Mouse (Mus musculus) heart, embryonic 16.5 days (tissue): ENCODE results near the gene Hoxa13. TPM values are rescaled to one million over a fixed set of nuclear protein-coding genes. Genes with fewer than 3 reads are reported as not detected.

Source experiments
- ATAC-seq: fragments of 200-750 bp; cut with Nextera tagmentation; replicated peaks from 2 replicates; pipeline ENCODE4 v1.8.0; 2017; ENCODE audit warnings: moderate number of reproducible peaks; ENCODE audit not compliant: insufficient read depth, low FRiP score; ENCODE audit errors: extremely low read depth
- H3K27ac ChIP-seq: fragments of 300-500 bp; sonication (generic); 2 replicates; pipeline ENCODE4 v1.5.1; 2014; ENCODE audit warnings: mild to moderate bottlenecking, low read length, control low read depth, moderate library complexity
- H3K27me3 ChIP-seq: fragments of 300-500 bp; sonication (generic); 2 replicates; pipeline ENCODE4 v1.6.1; 2014; ENCODE audit warnings: low read length, mixed read lengths; ENCODE audit not compliant: control insufficient read depth, insufficient read depth
- H3K36me3 ChIP-seq: fragments of 300-500 bp; sonication (generic); 2 replicates; pipeline ENCODE4 v1.6.1; 2014; ENCODE audit not compliant: control insufficient read depth, insufficient read depth
- H3K4me1 ChIP-seq: fragments of 300-500 bp; sonication (generic); 2 replicates; pipeline ENCODE4 v1.6.1; 2014; ENCODE audit warnings: low read length, mixed read lengths; ENCODE audit not compliant: control insufficient read depth, insufficient read depth
- H3K4me2 ChIP-seq: fragments of 300-500 bp; sonication (generic); 2 replicates; pipeline ENCODE4 v1.6.1; 2014; ENCODE audit warnings: low read depth, mild to moderate bottlenecking, control low read depth, low read length
- H3K4me3 ChIP-seq: fragments of 300-500 bp; sonication (generic); 2 replicates; pipeline ENCODE4 v1.5.1; 2014; ENCODE audit warnings: mild to moderate bottlenecking, control low read depth, low read length
- H3K9ac ChIP-seq: fragments of 300-500 bp; sonication (generic); 2 replicates; pipeline ENCODE4 v1.6.1; 2014; ENCODE audit warnings: low read length, control low read depth
- H3K9me3 ChIP-seq: fragments of 300-500 bp; sonication (generic); replicated peaks from 2 replicates; pipeline ENCODE4 v1.6.1; 2016; ENCODE audit warnings: low read length; ENCODE audit not compliant: control insufficient read depth
- WGBS: fragments of 180-500 bp; shearing (Covaris S2); extraction: QIAGEN DNeasy Blood & Tissue Kit; methylation state at CpG from one replicate; pipeline ENCODE4 v1.1.7; 2014; 5-methylcytosine and 5-hydroxymethylcytosine counted together
- polyA plus RNA-seq: library from polyadenylated mRNA; unstranded; fragments of >200 nt; fragmentation: Nextera tagmentation; extraction: Ambion mirVana; gene quantifications from 2 replicates; pipeline ENCODE4 v1.2.1, GENCODE M21; 2015

The Hoxa13 gene
- polyA plus RNA-seq, 1 experiment from 2014 or later = not detected

DNA sequence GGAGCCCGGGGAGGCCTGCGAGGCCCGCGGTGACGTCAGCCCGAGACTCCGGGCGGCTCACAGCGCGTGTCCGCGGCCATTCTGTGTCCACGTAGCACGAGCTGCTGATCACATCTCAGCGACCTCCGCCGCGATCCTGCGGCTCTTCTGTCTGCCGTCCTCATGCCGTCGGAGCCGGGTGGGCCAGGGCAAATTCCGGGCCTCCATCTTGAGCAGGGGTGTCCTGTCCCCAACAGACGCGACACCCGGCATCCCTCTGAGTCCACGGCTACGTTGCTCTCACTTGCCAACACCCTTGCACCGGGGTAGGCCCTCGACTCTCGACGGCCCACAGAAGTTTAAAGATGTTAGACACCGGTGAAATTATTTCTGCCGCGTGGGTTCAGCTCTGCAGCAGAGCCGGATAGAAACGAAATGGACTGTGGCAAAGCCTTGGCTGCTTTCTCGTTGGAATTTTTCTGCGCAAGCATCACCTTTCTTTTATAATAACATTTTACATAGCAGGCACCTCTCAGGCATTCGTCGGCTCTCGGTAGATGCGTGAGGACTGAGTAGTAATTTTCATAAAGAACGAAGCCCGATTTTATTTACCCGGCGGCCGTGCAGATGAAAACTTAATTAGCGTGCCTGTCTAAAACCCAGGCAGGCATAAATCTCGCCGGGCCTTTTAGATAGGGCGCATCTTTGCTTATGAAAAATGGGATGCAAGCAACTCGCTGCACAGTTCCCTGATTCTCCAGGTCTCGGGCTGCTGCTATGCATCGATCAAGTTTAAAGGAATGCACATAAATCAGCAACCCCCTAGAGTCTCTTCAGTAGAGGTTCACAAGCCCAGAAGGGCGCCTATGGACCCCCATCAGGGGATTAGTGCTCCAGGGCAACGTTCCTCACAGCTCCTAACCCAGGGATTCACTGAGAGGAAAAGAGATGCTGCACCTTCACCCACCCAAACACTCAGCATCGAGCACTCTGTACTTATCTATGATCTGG is 6.9 kb downstream of the Hoxa13 start:
- Histone ChIP-seq H3K36me3 (no peaks in the 10 kb centered on the region), H3K4me2 (no peak overlapping the region), H3K4me1 (no peaks in the 10 kb centered on the region), H3K9ac (no peak overlapping the region), H3K27ac (no peak overlapping the region), H3K4me3 (no peak overlapping the region), H3K27me3 (peaks cover 80% of the 10 kb centered on the region), H3K9me3 (no peaks in the 10 kb centered on the region)
- 2% methylated on average over 59 of the region's 59 CpGs for WGBS
- no peak for ATAC-seq

GRCm38 (mm10) chr6:52252775-52253376 is 7.8 kb downstream of the Hoxa13 start:
- Histone ChIP-seq H3K4me1 (no peaks in the 10 kb centered on the region), H3K27ac (no peak overlapping the region), H3K27me3 (peaks cover 84% of the 10 kb centered on the region), H3K9me3 (no peaks in the 10 kb centered on the region), H3K4me2 (no peak overlapping the region), H3K36me3 (no peaks in the 10 kb centered on the region), H3K9ac (no peak overlapping the region), H3K4me3 (no peak overlapping the region)
- no peak for ATAC-seq
- WGBS = 2% methylated on average over 35 of the region's 35 CpGs

DNA sequence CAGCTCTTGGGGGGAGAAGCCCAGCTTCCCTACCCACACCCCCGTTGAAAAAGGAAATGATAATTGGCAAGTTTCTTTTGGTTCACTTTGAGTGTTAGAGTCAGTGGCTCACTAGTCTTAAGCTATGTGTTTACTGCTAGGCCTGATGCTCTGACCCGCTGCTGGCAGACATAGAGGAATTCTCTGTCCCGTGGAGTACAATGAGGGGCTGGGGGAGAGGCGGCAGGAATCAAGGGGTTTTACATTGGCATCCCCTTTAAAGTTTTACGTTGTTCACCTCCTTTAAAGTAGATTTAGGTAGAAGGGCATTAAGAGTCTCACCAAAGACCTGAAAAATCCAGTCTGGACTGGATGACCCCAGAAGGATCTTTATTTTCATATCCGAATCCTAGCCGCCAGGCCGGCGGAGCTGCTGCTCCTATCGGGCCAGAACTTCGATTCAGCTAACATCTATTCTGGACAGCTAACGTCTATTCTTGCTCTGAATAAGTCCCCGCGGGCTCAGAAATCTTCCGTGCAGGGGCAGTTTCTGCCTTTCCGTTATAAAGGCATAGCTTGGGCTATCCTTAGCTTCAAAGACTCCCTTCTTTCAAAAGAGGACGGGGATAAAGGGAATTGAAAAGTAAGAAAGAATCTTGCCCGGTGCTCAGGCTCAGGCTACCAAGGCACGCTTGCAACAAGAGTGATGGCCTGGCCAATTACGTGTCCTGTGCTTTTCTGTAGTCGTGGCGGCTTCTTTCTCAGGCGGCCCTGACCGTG is 8.5 kb downstream of the Hoxa13 start:
- H3K4me2 ChIP-seq = no peak overlapping the region
- WGBS = 5% methylated on average over 24 of the region's 24 CpGs
- ATAC-seq = no peak
- H3K36me3 ChIP-seq = no peaks in the 10 kb centered on the region
- no peaks in the 10 kb centered on the region for H3K4me1 ChIP-seq
- H3K27ac ChIP-seq = no peak overlapping the region
- no peak overlapping the region for H3K9ac ChIP-seq
- H3K27me3 ChIP-seq = peaks cover 85% of the 10 kb centered on the region
- H3K9me3 ChIP-seq = no peaks in the 10 kb centered on the region
- H3K4me3 ChIP-seq = no peak overlapping the region

DNA sequence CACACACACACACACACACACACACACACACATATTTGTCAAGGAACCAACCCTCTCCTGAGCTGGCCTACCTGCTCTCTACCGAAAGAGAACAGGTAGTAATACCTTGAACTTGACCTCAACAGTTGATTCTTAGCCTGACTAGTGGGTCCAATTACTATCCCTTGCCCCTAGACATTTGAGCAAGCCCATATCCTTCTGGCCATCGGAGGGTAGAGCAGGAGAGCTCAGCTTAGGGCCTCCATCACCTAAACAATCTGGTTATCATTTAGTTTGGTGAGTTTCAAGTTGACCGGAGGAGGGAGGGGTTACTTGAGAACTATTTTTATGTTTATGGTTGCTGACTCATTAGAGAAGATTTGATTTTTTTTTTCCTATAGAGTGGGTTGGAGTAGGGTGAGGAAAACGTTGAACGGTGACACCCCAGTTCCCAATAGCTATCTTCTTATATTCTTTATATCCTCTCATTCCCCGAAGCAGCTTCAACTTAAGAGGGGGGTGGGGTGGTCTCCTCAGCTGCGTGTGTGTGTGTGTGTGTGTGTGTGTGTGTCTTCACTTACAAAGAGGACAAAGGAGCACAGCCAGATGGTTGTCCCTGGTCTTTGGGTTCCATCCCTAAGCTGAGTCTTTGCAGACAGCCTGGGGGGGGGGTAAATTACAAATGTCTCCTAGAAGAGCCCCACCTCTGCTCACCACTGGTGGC is 9.4 kb downstream of the Hoxa13 start:
- no peak for ATAC-seq
- H3K9ac ChIP-seq = no peak overlapping the region
- 10% methylated on average over 7 of the region's 7 CpGs for WGBS

DNA sequence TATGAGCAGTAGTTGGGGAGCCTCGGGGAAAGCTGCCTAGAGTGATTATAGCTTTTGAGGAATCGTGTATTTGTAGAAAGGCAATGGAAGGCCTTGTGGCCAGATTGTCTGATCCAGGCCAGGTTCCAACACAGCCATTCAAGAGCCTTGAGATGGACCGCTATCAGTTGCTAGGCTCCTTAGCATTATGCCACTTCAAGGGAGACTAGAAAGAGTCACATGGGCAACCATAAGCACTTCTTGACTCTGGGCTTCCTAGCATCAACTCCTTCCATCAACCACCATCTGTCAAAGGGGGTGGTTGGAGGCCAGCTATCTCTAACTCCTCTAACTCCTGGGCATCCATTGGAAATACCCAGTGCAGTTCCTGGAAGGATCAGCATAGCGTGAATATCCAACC is 10.9 kb downstream of the Hoxa13 start:
- H3K27me3 ChIP-seq = peaks cover 89% of the 10 kb centered on the region
- H3K4me3 ChIP-seq = no peak overlapping the region
- H3K27ac ChIP-seq = no peak overlapping the region
- H3K9me3 ChIP-seq = no peaks in the 10 kb centered on the region
- ATAC-seq = no peak
- WGBS = 5% methylated on average over 4 of the region's 4 CpGs
- H3K4me1 ChIP-seq = 0 out of 2 replicates have a peak, but pooled peaks cover 3% of the 10 kb centered on the region
- H3K4me2 ChIP-seq = no peak overlapping the region
- H3K36me3 ChIP-seq = no peaks in the 10 kb centered on the region
- H3K9ac ChIP-seq = no peak overlapping the region

More for the DNA sequence above, 9.4 kb downstream of the Hoxa13 start:
- Histone ChIP-seq H3K27me3 (peaks cover 87% of the 10 kb centered on the region), H3K27ac (no peak overlapping the region), H3K36me3 (no peaks in the 10 kb centered on the region), H3K4me1 (no peaks in the 10 kb centered on the region), H3K9me3 (no peaks in the 10 kb centered on the region), H3K4me2 (no peak overlapping the region), H3K4me3 (no peak overlapping the region)

GRCm38 (mm10) chr6:52249415-52249738 is 11.3 kb downstream of the Hoxa13 start:
- WGBS = under 1% methylated on average over 16 of the region's 16 CpGs
- H3K4me2 ChIP-seq = no peak overlapping the region

GRCm38 (mm10) chr6:52248638-52249414 is 11.9 kb downstream of the Hoxa13 start:
- H3K4me3 ChIP-seq = no peak overlapping the region
- no peak overlapping the region for H3K27ac ChIP-seq
- no peaks in the 10 kb centered on the region for H3K9me3 ChIP-seq
- no peak overlapping the region for H3K4me2 ChIP-seq
- H3K36me3 ChIP-seq = no peaks in the 10 kb centered on the region
- no peak overlapping the region for H3K9ac ChIP-seq
- H3K27me3 ChIP-seq = peaks cover 93% of the 10 kb centered on the region
- 1% methylated on average over 27 of the region's 27 CpGs for WGBS
- ATAC-seq = no peak
- 0 out of 2 replicates have a peak, but pooled peaks cover 3% of the 10 kb centered on the region for H3K4me1 ChIP-seq

More at GRCm38 (mm10) chr6:52249415-52249738, 11.3 kb downstream of the Hoxa13 start:
- peaks cover 93% of the 10 kb centered on the region for H3K27me3 ChIP-seq
- H3K4me3 ChIP-seq = no peak overlapping the region
- ATAC-seq = no peak
- no peak overlapping the region for H3K9ac ChIP-seq
- no peaks in the 10 kb centered on the region for H3K9me3 ChIP-seq
- H3K27ac ChIP-seq = no peak overlapping the region
- H3K4me1 ChIP-seq = 0 out of 2 replicates have a peak, but pooled peaks cover 3% of the 10 kb centered on the region
- H3K36me3 ChIP-seq = no peaks in the 10 kb centered on the region
